Mouse (Mus musculus) 3134 (cell line): ENCODE results near the gene Pvr.

Source experiments
- DNase-seq: peaks from one replicate; pipeline ENCODE4 v3.0.0-alpha.2; 2011; ENCODE audit warnings: low spot score; ENCODE audit not compliant: insufficient read length; ENCODE audit errors: extremely low read depth

The Pvr gene

DNA sequence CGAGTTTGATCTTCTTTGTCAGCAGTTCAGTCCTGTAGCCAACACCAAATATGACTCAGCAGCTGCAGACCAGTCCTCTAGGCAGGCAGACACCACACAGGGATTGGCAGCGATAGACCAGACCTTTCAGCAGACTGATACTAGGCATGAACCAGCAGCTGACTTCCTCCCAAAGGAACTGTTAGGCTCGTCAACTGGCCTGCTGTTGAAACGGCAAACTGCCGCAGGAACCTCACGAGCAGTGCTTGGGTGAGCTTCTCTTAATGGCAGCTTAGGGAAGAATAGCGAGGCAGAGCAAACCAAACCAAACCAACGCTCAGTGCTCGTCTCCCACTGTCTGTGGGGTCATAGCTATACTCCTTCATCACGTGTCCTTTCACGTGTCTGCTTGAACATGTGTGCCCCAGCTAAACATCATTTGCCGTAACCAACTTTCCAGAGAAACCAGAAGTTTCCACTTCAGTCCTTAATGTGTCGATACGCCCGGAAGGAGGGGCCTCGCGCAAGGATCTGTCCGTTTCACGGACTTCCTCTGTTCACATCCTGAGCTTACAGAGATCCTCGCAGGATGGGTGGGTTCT lies 14.3 kb upstream of the Pvr start:
- DNase-seq: peak; percentile 64

DNA sequence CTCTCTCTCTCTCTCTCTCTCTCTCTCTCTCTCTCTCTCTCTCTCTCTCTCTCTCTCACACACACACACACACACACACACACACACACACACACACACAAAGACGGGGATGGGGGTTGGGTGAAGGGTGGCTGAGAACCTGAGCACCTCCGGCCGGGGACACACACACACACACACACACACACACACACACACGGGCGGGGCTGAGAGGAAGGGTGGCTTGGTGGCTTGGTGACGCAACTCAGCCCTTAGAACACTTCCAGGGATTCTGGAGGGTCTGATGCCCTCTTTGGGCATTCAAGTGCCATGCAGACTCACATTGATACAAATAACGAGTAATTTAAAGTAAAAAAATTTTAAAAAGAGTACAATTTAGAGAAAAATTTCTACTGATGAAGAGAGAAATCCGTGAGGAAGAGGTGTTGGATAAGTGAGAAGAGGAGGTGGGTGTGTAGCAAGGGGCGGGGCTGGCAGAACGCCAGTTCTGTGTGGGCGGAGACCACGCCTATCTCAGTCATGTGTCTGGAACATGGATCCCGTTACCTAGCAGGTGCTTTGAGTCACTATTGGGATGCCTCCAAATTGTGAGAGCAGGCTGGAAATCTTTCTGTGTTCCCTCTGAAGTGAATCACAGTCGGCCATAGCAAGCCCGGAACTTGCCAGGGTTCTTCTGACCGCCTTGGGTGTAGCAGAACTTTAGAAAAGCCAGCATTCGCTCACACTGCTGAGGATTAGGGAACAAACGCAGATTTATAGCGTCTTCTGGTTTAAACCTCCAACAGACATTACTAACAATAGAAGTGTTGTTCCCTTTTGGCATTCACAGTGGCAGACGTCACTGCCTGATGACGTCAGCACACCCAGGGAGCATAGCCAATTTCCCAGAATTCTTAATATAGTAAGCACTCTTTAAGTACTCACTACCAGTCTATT lies 12.2 kb upstream of the Pvr start:
- DNase-seq: peak; percentile 79

DNA sequence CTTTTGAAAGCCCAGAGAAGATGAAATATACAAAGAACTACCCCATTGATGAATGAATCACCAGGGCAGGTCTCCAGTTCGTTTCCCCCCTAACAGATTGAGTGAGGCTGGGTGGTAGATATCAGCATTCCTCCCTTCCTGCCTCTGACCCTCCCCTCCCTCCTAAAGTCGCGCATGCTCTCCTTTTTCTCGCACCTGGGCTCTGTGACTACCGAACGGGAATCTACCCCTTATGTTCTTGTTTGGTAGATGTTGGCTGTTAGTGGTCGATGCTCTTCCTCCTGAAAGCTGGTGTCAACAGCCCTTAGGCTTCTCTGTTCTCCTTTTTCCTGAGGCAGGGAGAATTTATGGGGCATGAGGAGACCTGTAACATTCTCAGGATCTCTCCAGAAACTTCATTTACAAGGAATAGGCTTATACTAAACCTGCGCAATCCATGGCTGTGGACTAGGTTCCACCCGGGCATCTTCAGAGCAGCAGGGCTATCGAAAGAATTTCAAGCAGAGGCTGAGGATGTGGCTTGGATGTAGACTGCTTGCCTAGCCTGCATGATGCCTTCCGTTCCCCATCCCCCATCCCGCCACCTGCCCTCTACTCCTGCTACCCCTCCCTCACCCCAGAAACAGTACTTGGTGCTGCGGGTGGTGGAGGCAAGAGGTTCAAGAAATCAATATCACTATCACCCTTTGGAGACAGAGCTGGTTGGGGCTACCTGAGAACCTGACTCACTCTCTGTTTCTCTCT lies 11.3 kb upstream of the Pvr start:
- peak; percentile 32 for DNase-seq

DNA sequence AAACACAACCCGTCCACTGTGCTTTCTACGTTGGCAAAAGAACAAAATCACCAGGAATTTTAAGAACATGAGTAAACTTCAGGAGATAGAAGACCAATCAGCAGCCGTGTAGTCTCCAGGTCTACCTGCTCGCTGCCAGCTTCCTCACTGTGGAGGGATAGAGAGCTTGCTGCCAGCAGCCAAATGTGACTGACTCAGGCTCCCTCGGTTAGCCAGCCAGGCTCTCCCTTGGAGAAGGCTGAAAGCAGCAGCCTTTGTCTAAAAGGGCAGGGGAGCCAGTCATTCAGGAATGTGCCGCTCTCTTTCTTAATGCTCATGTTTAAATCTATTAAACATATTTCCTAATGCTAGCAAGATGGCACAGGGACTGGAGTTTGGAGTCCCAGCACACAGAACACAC lies 9.5 kb upstream of the Pvr start:
- peak; percentile 35 for DNase-seq

DNA sequence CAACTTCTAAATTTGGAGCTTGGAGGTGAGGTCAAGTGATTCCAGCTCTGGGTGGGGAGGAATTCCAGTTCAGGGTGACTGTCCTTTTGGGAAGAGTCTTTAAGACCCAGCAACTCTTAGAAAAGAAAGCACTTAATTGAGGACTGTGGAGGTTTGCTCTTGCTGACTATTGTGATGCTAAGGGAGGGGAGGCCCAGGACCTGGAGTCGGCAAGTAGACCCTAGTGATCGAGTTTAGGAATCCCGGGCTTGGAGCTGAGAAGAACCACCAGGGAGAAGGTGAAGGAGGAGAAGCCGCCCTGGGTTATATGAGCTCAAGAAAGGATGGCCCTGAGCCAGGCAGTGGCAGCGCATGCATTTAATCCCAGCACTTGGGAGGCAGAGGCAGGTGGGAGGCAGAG lies 7.5 kb upstream of the Pvr start:
- no peak for DNase-seq

DNA sequence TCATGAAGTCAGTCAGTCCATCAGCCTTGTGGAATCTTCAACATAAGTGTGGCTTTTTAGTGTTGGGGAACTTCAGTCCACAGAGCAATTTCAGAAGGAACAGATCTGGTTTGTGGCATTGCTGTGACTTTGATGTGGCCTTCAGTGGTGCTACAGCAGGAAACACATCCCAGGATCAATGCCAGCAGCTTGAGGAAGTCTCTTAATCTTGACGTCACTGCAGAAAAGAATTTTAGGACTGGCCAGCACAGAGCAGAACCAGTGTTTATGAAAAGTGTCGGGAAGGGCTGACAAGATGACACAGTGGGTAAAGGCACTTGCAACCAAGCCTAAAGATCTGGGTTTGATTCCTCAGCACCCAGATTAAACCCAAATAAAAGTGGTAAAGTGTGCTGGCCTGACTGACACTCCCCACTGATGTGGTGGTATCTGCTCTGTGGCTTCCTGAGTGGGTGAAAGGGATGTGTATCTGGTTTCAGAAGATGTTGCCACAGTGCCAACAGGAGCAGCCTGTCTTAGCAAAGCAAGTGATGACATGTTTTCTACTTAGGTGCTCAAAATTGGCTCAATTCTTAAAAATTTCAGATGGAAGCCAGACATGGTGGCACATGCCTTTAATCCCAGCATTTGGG lies 6.0 kb upstream of the Pvr start:
- DNase-seq: peak; percentile 66

DNA sequence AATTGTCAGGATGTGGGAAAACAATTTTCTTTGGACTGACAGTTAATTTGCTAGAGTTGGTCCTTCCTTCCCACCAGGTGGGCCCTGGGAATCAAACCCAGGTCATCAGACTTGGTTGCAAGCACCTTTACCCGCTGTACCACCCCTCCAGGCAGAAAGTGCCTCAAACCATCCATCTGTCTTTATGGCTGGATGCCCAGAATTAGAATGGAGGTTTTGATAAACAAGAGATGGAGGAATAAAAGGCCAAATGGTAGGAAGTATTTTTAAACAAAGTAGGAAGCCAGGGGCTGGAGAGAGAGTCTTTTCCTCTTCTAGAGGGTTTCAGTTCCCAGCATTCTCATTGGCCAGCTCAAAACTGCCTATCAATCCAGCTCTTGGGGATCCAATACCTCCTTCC lies 4.4 kb upstream of the Pvr start:
- DNase-seq: no peak

DNA sequence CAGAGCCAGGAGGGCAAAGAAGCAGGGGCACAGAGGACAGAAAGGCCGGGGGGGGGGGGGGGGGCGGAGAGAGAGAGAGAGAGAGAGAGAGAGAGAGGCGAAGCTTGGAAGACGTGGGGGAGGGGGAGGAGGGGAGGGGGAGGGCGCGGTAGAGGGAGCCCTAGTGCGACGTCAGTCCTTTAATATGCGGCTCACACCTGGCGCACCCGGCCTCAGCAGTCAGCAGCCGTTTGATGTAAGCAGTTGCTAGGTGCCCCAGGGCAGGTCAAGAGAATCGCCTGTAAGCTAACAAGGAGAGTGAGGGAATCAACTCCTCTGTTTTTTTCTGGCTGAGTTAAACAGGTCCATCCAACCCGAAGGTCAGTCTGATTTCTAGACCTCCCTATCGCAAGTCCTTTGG lies 2.8 kb upstream of the Pvr start:
- no peak for DNase-seq

DNA sequence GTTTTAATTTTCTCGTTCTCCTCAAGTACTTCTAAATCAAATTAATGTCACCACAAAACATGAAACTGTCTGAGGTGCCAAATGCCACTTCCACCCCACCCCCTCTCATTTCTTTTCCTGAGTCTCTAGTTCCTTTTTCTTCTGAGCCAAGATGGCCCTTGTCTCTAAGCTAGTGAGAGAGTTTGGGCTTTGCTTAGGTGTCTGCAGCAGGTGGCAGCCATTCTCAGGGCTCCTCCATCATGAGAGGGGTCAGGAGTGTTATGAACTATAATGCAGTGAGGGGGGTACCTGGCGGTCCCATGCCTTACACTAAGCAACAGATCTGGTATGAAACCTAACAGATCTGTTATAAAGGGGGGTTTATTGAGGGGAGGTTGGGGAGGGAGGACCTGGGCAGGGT lies 2.4 kb upstream of the Pvr start:
- no peak for DNase-seq

DNA sequence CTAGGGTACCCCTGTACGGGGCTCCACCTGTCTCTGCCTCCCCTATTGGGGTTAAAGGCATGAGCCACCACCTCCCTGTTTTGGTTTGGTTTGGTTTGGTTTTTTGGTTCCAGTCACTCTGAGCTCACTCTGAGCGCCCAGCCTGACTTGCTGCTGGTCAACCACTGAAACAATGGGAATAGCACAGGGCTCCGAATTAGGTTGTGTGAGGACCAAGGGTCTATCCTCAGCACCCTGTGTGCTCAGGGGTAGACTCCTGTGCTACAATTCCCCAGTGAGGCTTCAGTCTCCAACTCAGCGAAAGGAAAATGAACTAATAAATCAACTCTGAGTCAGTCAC lies 824 bp downstream of the Pvr start:
- no peak for DNase-seq

DNA sequence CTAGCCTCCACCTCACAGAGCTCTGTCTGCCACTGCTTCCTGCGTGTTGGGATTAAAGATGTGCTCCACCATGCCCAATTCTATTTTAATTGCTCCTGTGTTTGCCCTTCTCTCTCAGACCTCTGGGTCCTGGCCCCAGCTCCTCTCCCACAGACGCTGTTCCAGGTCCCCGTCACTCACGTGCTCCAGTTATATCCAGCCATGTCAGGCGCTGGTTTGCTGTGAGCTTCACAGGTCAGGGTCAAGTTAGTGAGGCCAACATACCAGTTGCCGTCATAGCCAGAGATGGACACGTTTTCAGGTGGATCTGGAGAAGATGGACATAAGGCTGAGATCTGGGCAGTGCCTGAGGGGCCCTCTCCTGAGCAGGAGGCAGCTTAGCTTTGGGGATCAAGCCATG lies 6.4 kb downstream of the Pvr start:
- DNase-seq: no peak

DNA sequence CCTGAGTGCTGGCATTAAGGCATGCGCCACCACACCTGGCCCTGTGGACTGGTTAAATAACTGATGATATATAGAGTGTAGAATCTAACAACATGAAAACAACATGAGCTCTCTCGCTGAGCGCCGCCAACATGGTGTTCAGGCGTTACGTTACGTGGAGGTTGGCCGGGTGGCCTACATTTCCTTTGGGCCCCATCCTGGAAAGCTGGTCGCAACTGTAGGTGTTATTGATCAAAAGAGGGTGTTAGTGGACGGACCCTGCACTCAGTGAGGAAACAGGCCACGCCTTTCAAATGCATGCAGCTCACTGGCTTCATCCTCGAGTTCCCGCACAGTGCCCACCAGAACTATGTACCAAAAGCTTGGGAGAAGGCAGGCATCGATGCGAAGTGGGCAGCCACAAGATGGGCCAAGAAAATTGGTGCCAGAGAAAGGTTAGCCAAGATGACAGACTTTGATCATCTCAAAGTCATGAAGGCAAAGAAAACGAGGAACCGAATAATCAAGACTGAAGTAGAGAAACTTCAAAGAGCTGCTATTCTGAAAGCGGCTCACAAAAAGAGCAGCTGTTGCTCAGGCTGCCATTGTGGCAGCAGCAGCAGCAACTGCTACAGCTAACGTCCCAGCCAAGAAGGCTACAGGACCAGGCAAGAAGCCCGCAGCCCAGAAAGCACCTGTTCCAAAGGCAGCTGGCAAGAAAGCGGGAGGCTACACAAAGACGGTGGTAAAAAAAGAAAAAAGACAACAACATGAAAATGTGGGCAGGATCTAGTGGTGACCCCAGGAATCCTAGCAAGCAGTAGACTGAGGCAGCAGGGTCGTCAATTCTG lies 9.1 kb downstream of the Pvr start:
- no peak for DNase-seq

DNA sequence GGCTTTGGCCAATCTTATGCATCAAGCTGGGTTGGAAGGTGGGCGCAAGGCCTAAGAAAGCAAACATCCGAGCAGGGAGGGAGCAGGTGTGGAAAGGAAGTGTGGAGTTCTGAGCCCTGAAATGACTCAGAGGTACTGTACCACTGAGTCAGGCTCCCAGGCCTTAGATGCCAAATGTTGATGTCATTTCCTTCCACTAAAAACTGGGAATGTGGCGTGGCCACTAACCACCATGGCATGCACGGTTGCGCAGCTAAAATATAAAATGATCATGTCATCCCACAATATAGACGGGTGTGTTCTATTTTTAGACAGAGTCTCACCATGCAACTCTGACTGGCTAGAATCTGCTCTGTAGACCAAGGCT lies 9.7 kb downstream of the Pvr start:
- peak; percentile 76 for DNase-seq

DNA sequence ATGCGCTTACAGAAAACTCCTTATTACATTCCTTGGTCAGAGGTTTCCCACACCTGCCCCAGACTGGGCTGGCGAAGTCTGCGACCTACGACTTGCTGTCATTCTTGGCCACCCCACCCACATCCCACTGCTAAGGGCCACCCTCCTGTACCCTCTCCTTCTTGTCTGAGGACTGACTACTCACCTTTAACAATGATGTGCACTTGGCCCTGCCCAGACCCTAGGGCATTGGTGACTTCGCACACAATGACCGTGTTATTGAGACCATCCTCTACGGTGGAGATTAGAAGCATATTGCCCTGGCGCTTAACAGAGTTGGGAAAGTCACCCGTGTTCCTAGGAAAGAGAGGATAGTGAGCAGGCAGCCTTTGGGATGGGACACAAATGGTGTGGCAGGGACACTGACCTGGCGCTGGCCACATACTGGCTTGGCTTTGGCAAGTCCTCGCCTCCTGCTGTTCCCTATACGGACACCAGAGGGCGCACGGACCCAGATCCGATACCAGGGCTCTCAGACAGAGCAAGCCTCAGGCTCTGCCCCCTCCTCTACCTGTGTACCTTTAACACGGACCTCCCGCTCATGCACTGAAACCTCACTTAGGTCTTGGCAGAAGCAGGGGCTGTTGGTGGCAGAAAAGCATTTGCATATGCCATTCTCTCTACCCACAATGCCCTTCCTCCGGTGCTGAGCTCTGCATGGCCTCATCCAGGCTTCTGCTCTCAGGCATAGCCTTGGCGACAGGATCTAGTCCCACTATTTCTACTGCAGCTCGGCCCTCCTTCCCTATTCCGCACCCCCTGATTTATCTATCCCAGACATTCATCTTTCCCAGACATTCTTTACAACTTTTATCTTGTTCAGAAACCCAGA lies 10.3 kb downstream of the Pvr start:
- DNase-seq: peak; percentile 72

DNA sequence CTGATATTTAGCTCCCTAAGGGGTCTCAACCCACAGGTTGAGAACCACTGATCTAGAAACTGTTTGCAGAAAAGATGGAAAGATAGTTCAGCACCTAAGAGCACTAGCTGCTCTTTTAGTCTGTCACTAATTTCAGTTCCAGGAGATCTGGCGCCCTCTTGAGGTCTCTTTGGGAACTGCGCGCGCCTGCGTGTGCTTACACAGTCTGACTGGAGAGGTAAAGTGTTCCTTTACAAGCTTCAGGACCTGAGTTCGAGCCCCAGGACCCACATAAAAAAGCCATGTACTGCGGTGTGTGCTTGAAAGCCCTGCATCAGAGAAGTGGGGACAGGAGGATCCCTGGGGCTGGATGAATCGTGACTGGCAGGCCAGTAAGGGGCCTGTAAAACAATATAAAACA lies 31.1 kb downstream of the Pvr start:
- no peak for DNase-seq

DNA sequence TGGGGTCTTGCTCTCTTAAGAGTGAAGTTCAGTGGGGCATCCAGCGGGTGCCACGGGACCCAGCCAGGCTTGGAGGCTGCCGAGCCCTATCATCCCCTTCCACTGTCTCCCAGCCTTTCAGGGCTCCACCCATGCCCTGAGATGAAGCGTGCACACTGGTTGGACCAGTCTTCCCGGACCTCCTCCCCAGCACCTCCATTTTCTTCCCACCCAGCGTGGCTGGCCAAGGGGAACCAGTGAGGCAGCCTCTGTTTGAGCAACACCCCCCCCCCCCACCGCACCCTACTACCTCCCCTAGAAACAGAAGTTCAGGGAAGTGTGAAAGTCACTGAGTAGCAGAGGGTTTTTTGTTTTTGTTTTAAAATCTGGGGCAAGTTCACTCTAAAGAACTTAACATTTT lies 33.1 kb downstream of the Pvr start, which contains the start of gene Ceacam19:
Ceacam19 (minus strand) TSS at position 117 of the 400 bp plus-strand sequence.
- DNase-seq: no peak

DNA sequence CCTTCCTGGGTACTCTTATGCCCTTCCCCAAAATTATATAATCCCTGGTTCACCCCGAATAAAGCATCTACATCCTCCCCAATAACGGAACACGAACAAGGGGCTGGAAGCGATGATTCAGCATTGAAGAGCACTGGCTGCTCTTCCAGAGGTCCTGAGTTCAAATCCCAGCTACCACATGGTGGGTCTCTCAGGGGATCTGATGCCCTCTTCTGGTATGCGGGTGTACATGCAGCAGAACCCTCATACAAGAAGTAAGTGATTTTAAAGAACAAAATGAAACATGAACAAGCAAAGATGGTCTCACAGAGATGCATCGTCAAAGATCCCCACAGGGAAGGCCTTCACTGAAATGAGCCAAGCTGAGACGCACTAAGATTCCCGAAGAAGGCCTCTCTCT lies 40.2 kb downstream of the Pvr start:
- no peak for DNase-seq

DNA sequence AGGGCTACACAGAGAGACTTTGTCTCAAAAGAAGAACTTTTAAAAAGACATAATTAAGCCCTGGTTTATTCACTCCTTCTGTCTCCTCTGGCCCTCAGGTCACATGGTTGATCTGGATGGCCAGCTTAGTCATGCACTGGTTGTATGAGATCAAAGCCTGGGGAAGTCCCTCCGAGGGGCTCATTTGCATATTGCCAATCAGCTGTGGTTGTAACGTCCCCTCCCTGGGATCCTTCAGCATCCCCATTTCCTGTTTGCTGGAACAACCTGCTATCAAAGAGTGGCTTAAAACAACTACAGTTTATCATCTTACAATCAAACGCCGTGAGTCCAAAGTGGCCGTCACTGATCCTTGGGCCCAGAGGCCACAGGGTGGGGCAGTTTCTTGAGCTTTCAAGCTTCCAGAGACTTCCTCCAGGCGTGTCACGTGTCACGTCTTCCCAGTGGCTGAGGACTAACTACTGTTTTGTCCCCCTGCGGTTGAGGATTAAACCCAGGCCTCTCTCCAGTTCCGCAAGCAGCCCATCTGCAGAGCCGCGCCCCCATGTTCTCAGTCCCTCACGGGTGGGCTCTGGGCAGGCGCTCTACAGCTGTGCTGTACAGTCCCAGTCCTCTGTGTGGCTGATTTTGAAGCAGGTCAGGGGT lies 44.1 kb downstream of the Pvr start:
- peak; percentile 61 for DNase-seq
